Mouse (Mus musculus) lung, postnatal 0 days (tissue): ENCODE data around the gene Ltbr. TPM values are rescaled to one million over a fixed set of nuclear protein-coding genes. Genes with fewer than 3 reads are reported as not detected.

Experiments used
- ATAC-seq: fragments of 200-750 bp; cut with Nextera tagmentation; 2 replicates; pipeline ENCODE4 v1.8.0; 2017; ENCODE audit warnings: moderate library complexity
- DNase-seq: peaks from one replicate; pipeline ENCODE4 v3.0.0-alpha.2; 2016; ENCODE audit warnings: low spot score
- H3K27ac ChIP-seq: fragments of 300-500 bp; sonication (generic); 2 replicates; pipeline ENCODE4 v1.5.1; 2014; ENCODE audit warnings: antibody characterized with exemption, mild to moderate bottlenecking, low read length, mixed read lengths
- H3K27me3 ChIP-seq: fragments of 300-500 bp; sonication (generic); replicated peaks from 2 replicates; pipeline ENCODE4 v1.6.1; 2014; ENCODE audit warnings: low read length, mixed read lengths; ENCODE audit not compliant: insufficient read depth
- H3K36me3 ChIP-seq: fragments of 300-500 bp; sonication (generic); 2 replicates; pipeline ENCODE4 v1.6.1; 2014; ENCODE audit warnings: low read length, mixed read lengths; ENCODE audit not compliant: insufficient read depth
- H3K4me1 ChIP-seq: fragments of 300-500 bp; sonication (generic); 2 replicates; pipeline ENCODE4 v1.6.1; 2014; ENCODE audit warnings: antibody characterized with exemption, low read depth, low read length, mixed read lengths; ENCODE audit not compliant: insufficient read depth
- H3K4me2 ChIP-seq: fragments of 300-500 bp; sonication (generic); replicated peaks from 2 replicates; pipeline ENCODE4 v1.6.1; 2014; ENCODE audit warnings: low read depth, mild to moderate bottlenecking, low read length, moderate library complexity, mixed read lengths
- H3K4me3 ChIP-seq: fragments of 300-500 bp; sonication (generic); 2 replicates; pipeline ENCODE4 v1.5.1; 2014; ENCODE audit warnings: low read depth, low read length
- H3K9ac ChIP-seq: fragments of 300-500 bp; sonication (generic); replicated peaks from 2 replicates; pipeline ENCODE4 v1.6.1; 2014; ENCODE audit warnings: low read depth, mild to moderate bottlenecking
- H3K9me3 ChIP-seq: fragments of 300-500 bp; sonication (generic); 2 replicates; pipeline ENCODE4 v1.6.1; 2016; ENCODE audit warnings: low read length, mixed read lengths
- CTCF ChIP-seq: IDR thresholded peaks from 2 replicates; pipeline ENCODE4 v1.5.1; 2016; ENCODE audit warnings: antibody characterized with exemption, mild to moderate bottlenecking
- EP300 ChIP-seq: IDR thresholded peaks from 2 replicates; pipeline ENCODE4 v1.6.1; 2016; ENCODE audit warnings: antibody characterized with exemption, mild to moderate bottlenecking, control low read depth
- WGBS: fragments of 180-500 bp; shearing (Covaris S2); extraction: QIAGEN DNeasy Blood & Tissue Kit; methylation state at CpG from one replicate; pipeline ENCODE4 v1.1.7; 2014; 5-methylcytosine and 5-hydroxymethylcytosine counted together
- polyA plus RNA-seq: library from polyadenylated mRNA; unstranded; fragments of >200 nt; fragmentation: Nextera tagmentation; extraction: Ambion mirVana; gene quantifications from 2 replicates; pipeline ENCODE4 v1.2.1, GENCODE M21; 2015

The Ltbr gene
- polyA plus RNA-seq, 1 experiment from 2014 or later = 100 TPM

DNA sequence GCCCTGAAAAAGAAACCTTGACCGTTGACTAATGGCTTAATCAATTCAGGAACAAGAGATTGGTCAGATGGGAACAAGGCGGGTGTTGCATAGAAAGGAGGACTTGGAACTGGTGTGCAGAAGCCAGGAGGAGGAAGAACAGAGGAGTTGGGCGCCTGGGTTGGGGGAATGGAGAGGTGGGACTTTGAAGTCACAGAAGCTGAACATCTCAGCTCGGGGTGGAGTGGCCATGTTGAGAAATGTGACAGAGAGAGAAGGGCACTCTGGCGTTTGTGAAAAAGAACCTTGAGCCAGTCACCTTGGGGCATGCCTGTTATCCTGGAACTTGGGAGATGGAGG, 38.3 kb upstream of the Ltbr start:
- H3K9me3 ChIP-seq = no peaks in the 10 kb centered on the region
- H3K4me1 ChIP-seq = peaks cover 53% of the 10 kb centered on the region
- WGBS = 40% methylated on average over 5 of the region's 5 CpGs
- peak; percentile 75 for DNase-seq
- 0 out of 2 replicates have a peak overlapping the region, but pooled peaks have one; percentile 28 for H3K27ac ChIP-seq
- no peaks in the 10 kb centered on the region for H3K27me3 ChIP-seq
- H3K9ac ChIP-seq = no peak overlapping the region
- ATAC-seq = no peak
- TF ChIP-seq EP300 (no peak), CTCF (no peak)
- H3K4me2 ChIP-seq = peak overlapping the region; percentile 79
- H3K36me3 ChIP-seq = 0 out of 2 replicates have a peak, but pooled peaks cover 1% of the 10 kb centered on the region
- no peak overlapping the region for H3K4me3 ChIP-seq

DNA sequence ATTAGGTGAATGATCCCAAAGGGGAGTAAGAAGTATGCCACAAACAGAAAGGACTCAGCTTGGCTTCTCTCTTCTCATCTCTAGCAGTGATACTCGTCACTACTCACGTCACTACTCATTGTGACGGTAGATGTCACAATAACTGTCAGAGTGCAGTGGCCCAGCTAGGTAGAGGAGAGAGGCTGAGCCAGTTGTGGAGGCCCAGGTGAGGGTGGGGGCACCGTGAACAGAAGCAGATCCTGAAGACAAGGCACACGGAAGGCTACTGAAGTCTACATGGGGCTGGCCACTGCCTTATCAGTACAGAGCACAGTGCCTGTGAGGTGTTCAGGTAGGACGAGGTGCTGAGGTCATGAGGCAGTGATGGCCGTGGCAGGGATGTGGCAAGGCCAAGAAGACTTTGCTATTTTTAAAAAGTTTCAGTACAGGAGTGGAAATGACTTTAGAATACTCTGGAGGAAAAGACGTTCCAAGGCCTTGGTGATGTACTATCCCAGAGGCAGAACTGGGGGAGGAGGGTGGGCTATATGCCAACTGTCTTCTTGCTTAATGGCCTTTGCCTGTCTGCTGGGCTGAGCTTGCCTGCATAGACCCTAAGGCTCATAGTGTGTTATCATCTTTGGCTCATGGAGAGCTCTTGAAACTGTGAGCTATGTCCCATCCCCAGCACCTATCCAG, 37.8 kb upstream of the Ltbr start:
- no peak overlapping the region for H3K9ac ChIP-seq
- ATAC-seq (no peak), DNase-seq (peak; percentile 68)
- H3K27me3 ChIP-seq = no peaks in the 10 kb centered on the region
- peak overlapping the region; percentile 95 for H3K27ac ChIP-seq
- TF ChIP-seq CTCF (no peak), EP300 (no peak)
- H3K36me3 ChIP-seq = no peaks in the 10 kb centered on the region
- H3K4me1 ChIP-seq = peaks cover 53% of the 10 kb centered on the region
- H3K4me3 ChIP-seq = peak overlapping the region; percentile 73
- H3K4me2 ChIP-seq = peak overlapping the region; percentile 79
- 28% methylated on average over 8 of the region's 8 CpGs for WGBS
- H3K9me3 ChIP-seq = no peaks in the 10 kb centered on the region

DNA sequence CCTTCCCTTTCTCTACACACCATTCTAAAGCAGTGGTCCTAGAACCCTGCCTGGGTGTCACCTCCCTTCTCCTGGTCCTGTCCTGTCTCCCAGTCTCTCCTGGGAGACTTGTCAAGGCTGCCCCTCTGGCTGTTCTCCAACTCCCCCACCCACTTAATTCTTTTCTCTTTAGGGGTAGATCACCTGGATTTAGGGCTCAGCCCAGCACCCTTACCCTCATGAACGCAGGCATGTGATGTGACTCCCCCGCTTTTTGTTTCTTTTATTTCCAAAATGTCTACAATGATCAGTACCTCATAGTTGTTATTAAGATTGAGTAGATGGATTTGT, 37.3 kb upstream of the Ltbr start:
- Histone ChIP-seq H3K27ac (peak overlapping the region; percentile 95), H3K4me2 (peak overlapping the region; percentile 79), H3K4me3 (peak overlapping the region; percentile 73), H3K27me3 (no peaks in the 10 kb centered on the region), H3K36me3 (no peaks in the 10 kb centered on the region), H3K9me3 (no peaks in the 10 kb centered on the region), H3K4me1 (peaks cover 47% of the 10 kb centered on the region), H3K9ac (peak overlapping the region; percentile 91)
- ATAC-seq (no peak), DNase-seq (no peak)
- TF ChIP-seq EP300 = no peak
- no peak for TF ChIP-seq CTCF
- WGBS = 66% methylated on average over 2 of the region's 2 CpGs

DNA sequence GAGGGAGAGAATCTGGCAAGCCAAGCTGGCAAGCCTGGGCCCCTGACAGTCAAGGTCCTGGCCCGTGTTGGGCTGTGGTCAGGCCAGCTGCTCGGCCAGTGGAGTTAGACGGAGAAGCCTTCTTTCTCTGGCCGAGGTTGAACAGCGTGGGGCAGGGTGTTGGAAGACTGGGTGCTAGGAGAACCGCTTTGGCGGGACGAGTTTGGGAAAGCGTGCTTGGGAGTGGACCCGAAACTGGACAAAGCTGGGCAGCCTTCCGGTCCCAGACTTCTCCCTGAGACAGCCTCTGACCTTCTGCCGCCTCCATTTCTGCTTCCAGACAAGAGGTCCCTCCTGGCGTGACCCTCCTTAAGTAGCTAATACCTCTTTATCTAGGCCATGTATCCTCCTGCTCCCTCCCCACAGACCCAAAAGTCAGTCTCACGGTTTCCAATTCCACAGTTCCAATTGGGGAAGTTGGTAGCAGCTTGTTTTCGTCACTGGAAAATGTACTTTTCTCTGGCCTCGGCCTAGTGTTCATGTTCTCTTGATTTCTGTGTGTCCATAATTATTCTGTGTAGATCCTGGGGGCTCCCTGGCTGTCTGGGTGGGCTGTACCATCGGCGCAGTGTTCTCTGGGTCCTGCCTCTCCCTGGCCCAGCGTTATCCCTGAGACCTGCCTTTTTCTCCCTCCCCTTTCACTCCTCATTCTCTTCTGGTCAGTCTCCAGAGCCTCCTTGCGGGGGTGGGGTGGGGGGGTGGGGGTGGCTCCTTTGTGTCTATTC, 36.7 kb upstream of the Ltbr start:
- TF ChIP-seq CTCF = no peak
- no peak; the same call in 1 of the 2 replicates for TF ChIP-seq EP300
- peak overlapping the region; percentile 73 for H3K4me3 ChIP-seq
- H3K27ac ChIP-seq = peak overlapping the region; percentile 95
- peak overlapping the region; percentile 91 for H3K9ac ChIP-seq
- ATAC-seq (0 out of 2 replicates have a peak, but pooled peaks have one; percentile 12), DNase-seq (peak; percentile 50)
- no peaks in the 10 kb centered on the region for H3K36me3 ChIP-seq
- peak overlapping the region; percentile 79 for H3K4me2 ChIP-seq
- H3K9me3 ChIP-seq = no peaks in the 10 kb centered on the region
- WGBS = 2% methylated on average over 20 of the region's 20 CpGs
- H3K27me3 ChIP-seq = no peaks in the 10 kb centered on the region
- H3K4me1 ChIP-seq = peaks cover 42% of the 10 kb centered on the region

DNA sequence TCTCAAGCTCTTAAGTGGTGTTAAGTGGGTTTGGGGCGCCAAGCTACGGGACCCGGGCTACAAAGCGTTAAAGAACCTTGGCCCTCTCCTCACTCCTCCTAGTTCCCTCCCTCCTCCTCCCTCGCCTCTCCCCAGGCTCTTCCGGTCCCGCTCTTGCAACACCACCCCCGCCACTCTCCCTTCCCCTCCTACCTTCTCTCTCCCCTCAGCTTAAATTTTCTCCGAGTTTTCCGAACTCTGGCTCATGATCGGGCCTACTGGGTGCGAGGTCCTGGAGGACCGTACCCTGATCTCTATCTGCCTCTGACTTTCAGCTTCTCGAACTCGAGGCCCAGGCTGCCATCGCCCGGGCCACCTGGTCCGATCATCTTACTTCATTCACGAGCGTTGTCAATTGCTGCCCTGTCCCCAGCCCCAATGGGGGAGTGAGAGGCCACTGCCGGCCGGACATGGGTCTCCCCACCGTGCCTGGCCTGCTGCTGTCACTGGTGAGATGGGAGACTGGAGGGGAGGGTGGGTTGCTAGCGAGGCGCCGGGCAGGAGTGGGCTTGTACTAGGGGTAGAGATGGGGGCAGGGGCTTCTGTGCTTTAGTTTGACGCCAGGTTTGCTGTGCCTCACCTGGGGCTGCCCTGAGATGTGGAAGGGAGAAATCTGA, 36.0 kb upstream of the Ltbr start:
- peak; percentile 85 for ATAC-seq
- peak; percentile 98 for DNase-seq
- Histone ChIP-seq H3K4me1 (peaks cover 37% of the 10 kb centered on the region), H3K27me3 (no peaks in the 10 kb centered on the region), H3K4me3 (peak overlapping the region; percentile 73), H3K9me3 (no peaks in the 10 kb centered on the region), H3K36me3 (no peaks in the 10 kb centered on the region), H3K4me2 (peak overlapping the region; percentile 79), H3K27ac (peak overlapping the region; percentile 95), H3K9ac (peak overlapping the region; percentile 91)
- under 1% methylated on average over 27 of the region's 27 CpGs for WGBS
- TF ChIP-seq EP300 (peak; percentile 51; the same call in 1 of the 2 replicates), CTCF (no peak)
